Mouse (Mus musculus) midbrain, embryonic 14.5 days (tissue): Measurements from ENCODE around the gene Rplp2. TPM values are rescaled to one million over a fixed set of nuclear protein-coding genes. Genes with fewer than 3 reads are reported as not detected.

Experiments used
- ATAC-seq: fragments of 200-750 bp; cut with Nextera tagmentation; 2 replicates; pipeline ENCODE4 v1.8.0; 2017; ENCODE audit warnings: moderate number of reproducible peaks, moderate library complexity; ENCODE audit not compliant: low FRiP score, low TSS enrichment
- DNase-seq: peaks from one replicate; pipeline ENCODE4 v3.0.0-alpha.2; 2015
- H3K27ac ChIP-seq: fragments of 300-500 bp; sonication (generic); replicated peaks from 2 replicates; pipeline ENCODE4 v1.5.1; 2014; ENCODE audit warnings: mild to moderate bottlenecking, low read depth, low read length, moderate library complexity
- H3K27me3 ChIP-seq: fragments of 300-500 bp; sonication (generic); 2 replicates; pipeline ENCODE4 v1.6.1; 2014; ENCODE audit warnings: low read length, control low read depth, mixed read lengths; ENCODE audit not compliant: control insufficient read depth, insufficient read depth
- H3K36me3 ChIP-seq: fragments of 300-500 bp; sonication (generic); 2 replicates; pipeline ENCODE4 v1.6.1; 2014; ENCODE audit warnings: low read length, control low read depth; ENCODE audit not compliant: control insufficient read depth, insufficient read depth
- H3K4me1 ChIP-seq: fragments of 300-500 bp; sonication (generic); 2 replicates; pipeline ENCODE4 v1.6.1; 2014; ENCODE audit warnings: mild to moderate bottlenecking, antibody characterized with exemption, low read length, control low read depth; ENCODE audit not compliant: control insufficient read depth, insufficient read depth
- H3K4me2 ChIP-seq: fragments of 300-500 bp; sonication (generic); 2 replicates; pipeline ENCODE4 v1.6.1; 2014; ENCODE audit warnings: mild to moderate bottlenecking, low read length, moderate library complexity
- H3K4me3 ChIP-seq: fragments of 300-500 bp; sonication (generic); replicated peaks from 2 replicates; pipeline ENCODE4 v1.5.1; 2014; ENCODE audit warnings: low read depth, low read length
- H3K9ac ChIP-seq: fragments of 300-500 bp; sonication (generic); replicated peaks from 2 replicates; pipeline ENCODE4 v1.6.1; 2014; ENCODE audit warnings: mild to moderate bottlenecking, low read length, moderate library complexity
- H3K9me3 ChIP-seq: fragments of 300-500 bp; sonication (generic); 2 replicates; pipeline ENCODE4 v1.6.1; 2016; ENCODE audit warnings: low read length, control low read depth, mixed read lengths; ENCODE audit not compliant: control insufficient read depth
- WGBS: fragments of 180-500 bp; shearing (Covaris S2); extraction: QIAGEN DNeasy Blood & Tissue Kit; methylation state at CpG from one replicate; pipeline ENCODE4 v1.1.7; 2014; 5-methylcytosine and 5-hydroxymethylcytosine counted together
- polyA plus RNA-seq: library from polyadenylated mRNA; unstranded; fragments of >200 nt; fragmentation: Nextera tagmentation; extraction: Ambion mirVana; gene quantifications from 2 replicates; pipeline ENCODE4 v1.2.1, GENCODE M21; 2014

Gene Rplp2
- polyA plus RNA-seq, 1 experiment from 2014 or later, result 772 TPM

GRCm38 (mm10) chr7:141485186-141485585 is 38.0 kb downstream of the Rplp2 start:
- DNase-seq, result no peak
- no peak overlapping the region for H3K4me3 ChIP-seq
- no peaks in the 10 kb centered on the region for H3K36me3 ChIP-seq
- H3K4me1 ChIP-seq, result peaks cover 20% of the 10 kb centered on the region
- no peak overlapping the region for H3K9ac ChIP-seq
- no peak overlapping the region for H3K4me2 ChIP-seq
- no peaks in the 10 kb centered on the region for H3K27me3 ChIP-seq
- no peak overlapping the region for H3K27ac ChIP-seq
- WGBS, result 63% methylated on average over 2 of the region's 2 CpGs
- H3K9me3 ChIP-seq, result no peaks in the 10 kb centered on the region
- no peak for ATAC-seq

GRCm38 (mm10) chr7:141485606-141486005 is 38.4 kb downstream of the Rplp2 start:
- Histone ChIP-seq H3K9me3 (no peaks in the 10 kb centered on the region), H3K36me3 (0 out of 2 replicates have a peak, but pooled peaks cover 2% of the 10 kb centered on the region), H3K27ac (no peak overlapping the region), H3K4me1 (peaks cover 20% of the 10 kb centered on the region), H3K4me3 (no peak overlapping the region), H3K9ac (no peak overlapping the region), H3K4me2 (no peak overlapping the region), H3K27me3 (no peaks in the 10 kb centered on the region)
- WGBS, result 88% methylated on average over 2 of the region's 2 CpGs
- DNase-seq, result no peak
- no peak for ATAC-seq

DNA sequence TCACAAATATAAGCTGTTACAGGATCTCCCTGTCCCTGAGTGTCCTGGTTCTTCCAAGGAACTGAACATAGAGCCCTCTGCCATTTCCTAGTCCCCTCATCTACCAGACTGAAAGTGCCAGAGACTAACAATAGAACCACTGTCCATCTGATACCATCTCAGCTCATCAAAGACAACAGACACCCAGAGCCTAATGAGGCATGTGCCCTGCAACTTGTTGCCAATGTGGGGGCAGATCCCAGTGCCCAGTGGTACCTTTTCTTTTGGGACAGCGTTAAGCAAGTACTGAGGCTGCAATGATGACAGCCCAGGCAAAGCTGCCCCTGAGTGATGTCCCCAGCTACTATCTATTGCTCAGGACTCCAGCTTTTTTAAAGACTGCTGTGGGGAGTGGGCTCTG is 39.1 kb downstream of the Rplp2 start:
- Histone ChIP-seq H3K9ac (no peak overlapping the region), H3K4me2 (no peak overlapping the region), H3K9me3 (no peaks in the 10 kb centered on the region), H3K36me3 (0 out of 2 replicates have a peak, but pooled peaks cover 4% of the 10 kb centered on the region), H3K27me3 (no peaks in the 10 kb centered on the region), H3K4me3 (no peak overlapping the region), H3K27ac (no peak overlapping the region), H3K4me1 (peaks cover 16% of the 10 kb centered on the region)
- no peak for DNase-seq
- WGBS, result 90% methylated on average over 1 of the region's 1 CpGs
- no peak for ATAC-seq

DNA sequence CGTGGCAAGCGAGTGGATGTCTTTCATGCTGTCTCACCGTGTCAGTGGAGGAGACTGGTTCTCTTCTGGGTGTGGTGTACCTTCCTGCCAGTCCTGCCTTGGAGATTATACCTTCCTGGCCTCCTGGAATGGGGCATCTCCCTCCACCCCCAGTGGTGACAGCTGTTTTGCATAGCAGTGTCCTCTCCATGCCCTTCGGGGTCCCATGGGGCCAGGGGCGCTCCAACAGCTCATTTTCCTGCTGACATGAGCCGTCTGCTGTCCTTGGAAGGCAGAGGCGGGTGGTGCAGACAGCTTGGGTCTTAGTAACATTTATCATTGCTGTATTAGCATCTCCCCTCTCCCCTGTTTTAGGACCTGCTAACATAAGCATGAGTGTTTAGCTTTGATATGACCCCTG is 40.0 kb downstream of the Rplp2 start:
- H3K27ac ChIP-seq, result no peak overlapping the region
- no peak overlapping the region for H3K9ac ChIP-seq
- no peaks in the 10 kb centered on the region for H3K9me3 ChIP-seq
- H3K27me3 ChIP-seq, result no peaks in the 10 kb centered on the region
- H3K4me1 ChIP-seq, result peaks cover 9% of the 10 kb centered on the region
- no peak for DNase-seq
- ATAC-seq, result no peak
- peaks cover 8% of the 10 kb centered on the region; the same call in 1 of the 2 replicates for H3K36me3 ChIP-seq
- H3K4me2 ChIP-seq, result no peak overlapping the region
- WGBS, result 81% methylated on average over 7 of the region's 7 CpGs
- H3K4me3 ChIP-seq, result no peak overlapping the region

GRCm38 (mm10) chr7:141491151-141491550 is 44.0 kb downstream of the Rplp2 start:
- H3K4me3 ChIP-seq, result no peak overlapping the region
- DNase-seq (no peak), ATAC-seq (no peak)
- no peaks in the 10 kb centered on the region for H3K27me3 ChIP-seq
- H3K4me2 ChIP-seq, result no peak overlapping the region
- no peak overlapping the region for H3K9ac ChIP-seq
- no peaks in the 10 kb centered on the region; the same call in 1 of the 2 replicates for H3K4me1 ChIP-seq
- 79% methylated on average over 2 of the region's 2 CpGs for WGBS
- no peak overlapping the region for H3K27ac ChIP-seq
- H3K9me3 ChIP-seq, result no peaks in the 10 kb centered on the region
- H3K36me3 ChIP-seq, result peaks cover 30% of the 10 kb centered on the region; the same call in 1 of the 2 replicates

- H3K27ac ChIP-seq, result no peak overlapping the region
- DNase-seq, result no peak
- H3K4me1 ChIP-seq, result no peaks in the 10 kb centered on the region
- no peaks in the 10 kb centered on the region for H3K27me3 ChIP-seq
- H3K4me2 ChIP-seq, result no peak overlapping the region
- H3K36me3 ChIP-seq, result peaks cover 39% of the 10 kb centered on the region; the same call in 1 of the 2 replicates
- ATAC-seq, result no peak
- no peak overlapping the region for H3K9ac ChIP-seq
- H3K4me3 ChIP-seq, result no peak overlapping the region
- no peaks in the 10 kb centered on the region for H3K9me3 ChIP-seq
- 91% methylated on average over 5 of the region's 5 CpGs for WGBS
Measured at GRCm38 (mm10) chr7:141492738-141493137, 45.6 kb downstream of the Rplp2 start.

DNA sequence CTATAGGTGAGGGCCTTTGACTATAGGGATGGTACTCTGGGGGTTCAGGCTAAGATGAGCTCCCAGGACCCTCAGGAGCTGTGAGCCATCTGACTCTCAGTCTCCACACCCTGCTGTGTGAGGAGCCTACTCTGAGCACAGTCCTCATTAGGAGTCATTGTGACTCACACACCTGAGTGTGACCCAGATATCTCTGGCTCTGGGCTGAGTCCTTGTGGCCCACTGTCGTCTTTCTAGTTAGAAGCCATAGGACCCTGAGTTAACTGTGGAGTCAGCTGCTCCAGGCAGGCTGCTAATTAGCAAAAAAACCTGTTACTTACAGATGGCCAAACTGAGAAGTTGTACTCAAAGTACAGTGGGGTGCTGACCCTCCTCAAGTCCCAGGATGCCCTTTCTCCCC is 46.6 kb downstream of the Rplp2 start:
- H3K36me3 ChIP-seq, result peaks cover 39% of the 10 kb centered on the region; the same call in 1 of the 2 replicates
- WGBS, result 92% methylated on average over 1 of the region's 1 CpGs
- H3K9me3 ChIP-seq, result no peaks in the 10 kb centered on the region
- no peaks in the 10 kb centered on the region for H3K27me3 ChIP-seq
- DNase-seq (no peak), ATAC-seq (no peak)
- H3K4me1 ChIP-seq, result no peaks in the 10 kb centered on the region
- no peak overlapping the region for H3K9ac ChIP-seq
- H3K27ac ChIP-seq, result no peak overlapping the region
- no peak overlapping the region for H3K4me2 ChIP-seq
- no peak overlapping the region for H3K4me3 ChIP-seq

- Histone ChIP-seq H3K4me1 (no peaks in the 10 kb centered on the region), H3K27ac (no peak overlapping the region), H3K9ac (no peak overlapping the region), H3K9me3 (no peaks in the 10 kb centered on the region), H3K4me3 (no peak overlapping the region), H3K4me2 (no peak overlapping the region), H3K36me3 (peaks cover 49% of the 10 kb centered on the region), H3K27me3 (no peaks in the 10 kb centered on the region)
- DNase-seq (no peak), ATAC-seq (no peak)
- 80% methylated on average over 2 of the region's 2 CpGs for WGBS
Measured at GRCm38 (mm10) chr7:141495379-141495778, 48.2 kb downstream of the Rplp2 start.

GRCm38 (mm10) chr7:141495940-141496339 is 48.8 kb downstream of the Rplp2 start:
- no peak overlapping the region for H3K9ac ChIP-seq
- H3K36me3 ChIP-seq, result peaks cover 45% of the 10 kb centered on the region
- ATAC-seq (no peak), DNase-seq (no peak)
- H3K9me3 ChIP-seq, result no peaks in the 10 kb centered on the region
- no peak overlapping the region for H3K4me2 ChIP-seq
- H3K4me3 ChIP-seq, result no peak overlapping the region
- H3K4me1 ChIP-seq, result no peaks in the 10 kb centered on the region
- no peak overlapping the region for H3K27ac ChIP-seq
- WGBS, result 89% methylated on average over 4 of the region's 4 CpGs
- H3K27me3 ChIP-seq, result no peaks in the 10 kb centered on the region
